In the genomic region with DNA sequence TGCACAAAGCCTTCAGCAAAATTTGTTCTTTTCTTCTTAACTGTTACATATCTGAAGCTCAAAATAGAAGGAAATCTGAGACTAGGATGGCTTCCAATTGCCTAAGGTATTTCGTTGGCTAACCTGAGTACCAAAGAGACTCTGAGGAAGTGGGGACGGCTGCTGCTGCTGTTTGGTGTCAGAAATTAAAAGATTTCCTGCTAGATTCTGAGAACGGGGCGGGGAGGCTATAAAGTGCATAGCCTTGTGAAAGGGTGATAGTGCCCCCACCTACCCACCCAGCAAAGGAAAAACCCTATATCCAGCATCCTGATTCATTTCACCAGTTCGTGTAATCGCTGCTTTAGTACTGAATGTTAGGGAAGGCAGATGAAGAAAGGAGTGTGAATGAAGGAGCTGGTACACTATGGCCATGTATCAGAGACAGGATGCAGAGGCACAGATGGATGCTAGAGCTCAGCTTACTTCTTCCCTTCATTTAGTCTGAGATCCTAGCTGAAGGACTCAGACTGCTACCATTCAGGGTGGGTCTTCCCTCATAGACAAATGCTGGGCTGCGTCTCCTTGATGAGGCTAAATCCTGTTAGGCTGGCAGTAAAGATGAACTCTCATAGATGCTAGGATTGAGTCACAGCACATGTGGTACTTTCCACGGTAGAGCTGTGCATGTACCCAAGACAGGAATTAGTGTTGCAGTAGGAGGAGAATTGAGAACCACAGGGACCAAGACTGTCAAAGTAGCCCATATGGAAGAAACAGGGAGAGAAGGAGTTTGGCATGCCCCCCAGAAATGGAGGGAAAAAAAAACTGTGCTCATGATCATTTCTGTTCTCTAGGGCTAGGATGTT, we compare ENCODE assay signal across 18 mouse cellular contexts.
DNase-seq lines count a peak whose midpoint lies in the region; ATAC-seq lines count a peak whose summit lies in the region.
"Had no signal": no experiment of that assay in that cellular context is flagged by ENCODE, and none has a peak within 500 bp of the region (broad histone marks: within the 10 kb centered on the region; RNA-seq: fewer than 3 reads in every experiment).

No protein-coding gene starts in this region.

- peak overlapping the region; percentile 76 for H3K27ac ChIP-seq in brown adipose tissue, adult 24 weeks (replicated peaks; ENCODE audit: low read depth, low read length)
- no peak overlapping the region for H3K27ac ChIP-seq in forebrain, embryonic 15.5 days (replicated peaks)
- H3K27ac ChIP-seq in heart, embryonic 12.5 days (ENCODE audit: poor library complexity, severe bottlenecking): no peak overlapping the region
- H3K27ac ChIP-seq: heart, embryonic 13.5 days; hindbrain, embryonic 12.5 days; kidney, postnatal 0 days; limb, embryonic 10.5 days; liver, embryonic 15.5 days; neural tube, embryonic 13.5 days had no signal

- no peak overlapping the region for H3K9ac ChIP-seq in forebrain, embryonic 15.5 days (replicated peaks)
- H3K9ac ChIP-seq in heart, embryonic 12.5 days: no peak overlapping the region
- H3K9ac ChIP-seq: heart, embryonic 13.5 days; hindbrain, embryonic 12.5 days; liver, embryonic 15.5 days; neural tube, embryonic 13.5 days had no signal

- peaks cover 4% of the 10 kb centered on the region; the same call in 1 of the 2 replicates for H3K4me1 ChIP-seq in brown adipose tissue, adult 24 weeks (ENCODE audit: control insufficient read depth, insufficient read depth, insufficient read length, low read length)
- no peaks in the 10 kb centered on the region for H3K4me1 ChIP-seq in forebrain, embryonic 15.5 days
- peaks cover 5% of the 10 kb centered on the region; the same call in 1 of the 2 replicates for H3K4me1 ChIP-seq in heart, embryonic 12.5 days (replicated peaks)
- H3K4me1 ChIP-seq: hindbrain, embryonic 12.5 days; limb, embryonic 10.5 days; liver, embryonic 15.5 days; neural tube, embryonic 13.5 days had no signal

- 82% methylated on average over 8 of the region's 8 CpGs for WGBS in forebrain, embryonic 15.5 days
- 66% methylated on average over 8 of the region's 8 CpGs for WGBS in heart, embryonic 12.5 days

- H3K27me3 ChIP-seq in forebrain, embryonic 15.5 days: no peaks in the 10 kb centered on the region
- H3K27me3 ChIP-seq in heart, embryonic 12.5 days (replicated peaks): no peaks in the 10 kb centered on the region; the same call in 1 of the 2 replicates

- H3K36me3 ChIP-seq in forebrain, embryonic 15.5 days: no peaks in the 10 kb centered on the region
- H3K36me3 ChIP-seq in heart, embryonic 12.5 days: no peaks in the 10 kb centered on the region
- H3K36me3 ChIP-seq: heart, embryonic 13.5 days; hindbrain, embryonic 12.5 days; limb, embryonic 10.5 days; liver, embryonic 15.5 days; neural tube, embryonic 13.5 days had no signal

- H3K9me3 ChIP-seq in forebrain, embryonic 15.5 days: no peaks in the 10 kb centered on the region
- no peaks in the 10 kb centered on the region for H3K9me3 ChIP-seq in heart, embryonic 12.5 days (replicated peaks)
- H3K9me3 ChIP-seq: heart, embryonic 13.5 days; hindbrain, embryonic 12.5 days; limb, embryonic 10.5 days; liver, embryonic 15.5 days; neural tube, embryonic 13.5 days had no signal

- DNase-seq in layer of hippocampus, adult 8-10 months (ENCODE audit: low spot score in 2 of 2): peak; percentile 11 to 19
- DNase-seq in layer of hippocampus, postnatal 36 days: no peak
- peak; percentile 59 for DNase-seq in CD4-positive, CD25-positive, alpha-beta regulatory T cell, adult 2 months (ENCODE audit: low read depth, low spot score)
- peak; percentile 10 for DNase-seq in right cerebral cortex, postnatal 25 days
- DNase-seq in adipocyte (ENCODE audit: low spot score): no peak
- DNase-seq: adrenal gland, postnatal 25 days; cerebellum, adult 11 months; embryo, embryonic 11 days; lung, postnatal 4 days had no signal

- no peak for ATAC-seq in forebrain, embryonic 15.5 days (replicated peaks)
- ATAC-seq in heart, embryonic 12.5 days (ENCODE audit: insufficient number of reproducible peaks, low FRiP score): no peak

- H3K4me3 ChIP-seq in brown adipose tissue, adult 24 weeks (ENCODE audit: insufficient read depth, low read depth, low read length): no peak overlapping the region
- H3K4me3 ChIP-seq in forebrain, embryonic 15.5 days: no peak overlapping the region
- H3K4me3 ChIP-seq in heart, embryonic 12.5 days: no peak overlapping the region
- H3K4me3 ChIP-seq: heart, embryonic 13.5 days; hindbrain, embryonic 12.5 days; limb, embryonic 10.5 days; liver, embryonic 15.5 days; neural tube, embryonic 13.5 days had no signal

- H3K4me2 ChIP-seq in forebrain, embryonic 15.5 days (replicated peaks): no peak overlapping the region
- H3K4me2 ChIP-seq in heart, embryonic 12.5 days: no peak overlapping the region
- H3K4me2 ChIP-seq: heart, embryonic 13.5 days; hindbrain, embryonic 12.5 days; liver, embryonic 15.5 days; neural tube, embryonic 13.5 days had no signal

Comparison
In these comparisons a context has a peak if more than half of its experiments do, and no peak if none do; other contexts are left out.
1. DNase-seq: peak in layer of hippocampus, adult 8-10 months (2 of 2), CD4-positive, CD25-positive, alpha-beta regulatory T cell, adult 2 months (single experiment) and right cerebral cortex, postnatal 25 days (single experiment); none in layer of hippocampus, postnatal 36 days (0 of 2) and adipocyte (single experiment).